Mouse (Mus musculus) limb, embryonic 11.5 days (tissue): ENCODE data around the gene Il15. TPM values are rescaled to one million over a fixed set of nuclear protein-coding genes. Genes with fewer than 3 reads are reported as not detected.

Source experiments
- ATAC-seq: fragments of 200-750 bp; cut with Nextera tagmentation; 2 replicates; pipeline ENCODE4 v1.8.0; 2017; ENCODE audit warnings: low read depth; ENCODE audit not compliant: insufficient number of reproducible peaks, low FRiP score, low TSS enrichment
- DNase-seq: peaks from one replicate; pipeline ENCODE4 v3.0.0-alpha.2; 2015; ENCODE audit warnings: low spot score
- H3K27ac ChIP-seq: fragments of 300-500 bp; sonication (generic); replicated peaks from 2 replicates; pipeline ENCODE4 v1.5.1; 2014; ENCODE audit warnings: low read depth, mild to moderate bottlenecking, low read length
- H3K27me3 ChIP-seq: fragments of 300-500 bp; sonication (generic); 2 replicates; pipeline ENCODE4 v1.6.1; 2014; ENCODE audit warnings: mild to moderate bottlenecking, low read length, mixed read lengths; ENCODE audit not compliant: control insufficient read depth, insufficient read depth
- H3K36me3 ChIP-seq: fragments of 300-500 bp; sonication (generic); 2 replicates; pipeline ENCODE4 v1.6.1; 2014; ENCODE audit warnings: mild to moderate bottlenecking, low read length, moderate library complexity, mixed read lengths; ENCODE audit not compliant: control insufficient read depth, insufficient read depth
- H3K4me1 ChIP-seq: fragments of 300-500 bp; sonication (generic); 2 replicates; pipeline ENCODE4 v1.6.1; 2014; ENCODE audit warnings: low read length, mixed read lengths; ENCODE audit not compliant: control insufficient read depth, insufficient read depth
- H3K4me2 ChIP-seq: fragments of 300-500 bp; sonication (generic); 2 replicates; pipeline ENCODE4 v1.6.1; 2014; ENCODE audit warnings: low read depth, mild to moderate bottlenecking, moderate library complexity; ENCODE audit not compliant: severe bottlenecking
- H3K4me3 ChIP-seq: fragments of 300-500 bp; sonication (generic); 2 replicates; pipeline ENCODE4 v1.5.1; 2014; ENCODE audit warnings: low read depth, low read length
- H3K9ac ChIP-seq: fragments of 300-500 bp; sonication (generic); 2 replicates; pipeline ENCODE4 v1.6.1; 2014; ENCODE audit warnings: mild to moderate bottlenecking, low read length
- H3K9me3 ChIP-seq: fragments of 300-500 bp; sonication (generic); 2 replicates; pipeline ENCODE4 v1.6.1; 2016; ENCODE audit warnings: low read length; ENCODE audit not compliant: control insufficient read depth
- WGBS: fragments of 180-500 bp; shearing (Covaris S2); extraction: QIAGEN DNeasy Blood & Tissue Kit; methylation state at CpG from one replicate; pipeline ENCODE4 v1.1.7; 2014; 5-methylcytosine and 5-hydroxymethylcytosine counted together
- polyA plus RNA-seq: library from polyadenylated mRNA; unstranded; fragments of >200 nt; fragmentation: Nextera tagmentation; extraction: Ambion mirVana; gene quantifications from 2 replicates; pipeline ENCODE4 v1.2.1, GENCODE M21; 2014

The Il15 gene
- 2.2 and 2.4 TPM in 2 replicates for polyA plus RNA-seq

DNA sequence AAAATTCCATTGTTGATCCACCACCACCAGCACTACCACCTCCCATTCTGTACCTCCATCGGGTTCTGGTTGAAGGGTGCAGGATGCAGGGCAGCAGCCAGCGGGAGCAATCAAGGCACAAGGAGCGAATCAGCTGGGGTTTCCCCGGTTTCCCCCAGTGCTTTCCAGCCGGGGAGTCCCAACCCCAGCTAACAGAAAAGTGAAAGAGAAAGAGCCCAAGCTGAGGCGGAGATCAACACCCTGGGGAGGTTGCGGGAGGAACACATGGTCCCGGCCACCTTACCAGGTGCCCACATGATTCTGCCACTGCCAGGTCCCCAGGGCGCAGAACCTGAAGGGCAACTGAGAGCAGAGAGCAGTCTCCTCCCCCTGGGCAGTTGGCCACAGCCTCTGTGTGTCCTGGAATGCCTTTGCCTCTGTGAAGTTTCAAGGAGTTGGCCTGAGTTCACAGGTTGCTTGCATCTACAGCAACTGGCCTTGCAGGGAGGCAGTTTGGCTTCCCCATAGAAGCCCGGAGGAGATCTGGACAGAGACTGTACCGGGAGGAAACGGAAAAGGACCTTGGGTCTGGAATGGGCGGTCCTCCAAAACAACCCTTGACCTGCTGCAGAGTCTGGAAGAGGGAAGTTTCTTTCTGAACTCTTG lies at the start of gene Il15:
Il15 (minus strand) TSS at position 537 of the 645 bp plus-strand sequence.
- peak; percentile 50 for DNase-seq
- peak; percentile 44 for ATAC-seq
- H3K4me2 ChIP-seq, result peak within 1 kb of the TSS; percentile 81
- H3K27me3 ChIP-seq, result no peaks in the 10 kb centered on the region
- H3K9me3 ChIP-seq, result no peaks in the 10 kb centered on the region
- peak within 1 kb of the TSS; percentile 52 for H3K9ac ChIP-seq
- H3K4me1 ChIP-seq, result peaks cover 6% of the 10 kb centered on the region; the same call in 1 of the 2 replicates
- no peaks in the 10 kb centered on the region for H3K36me3 ChIP-seq
- peak within 1 kb of the TSS; percentile 40 for H3K4me3 ChIP-seq
- peak within 1 kb of the TSS; percentile 30; the same call in 1 of the 2 replicates for H3K27ac ChIP-seq
- WGBS, result 8% methylated on average over 13 of the region's 13 CpGs

DNA sequence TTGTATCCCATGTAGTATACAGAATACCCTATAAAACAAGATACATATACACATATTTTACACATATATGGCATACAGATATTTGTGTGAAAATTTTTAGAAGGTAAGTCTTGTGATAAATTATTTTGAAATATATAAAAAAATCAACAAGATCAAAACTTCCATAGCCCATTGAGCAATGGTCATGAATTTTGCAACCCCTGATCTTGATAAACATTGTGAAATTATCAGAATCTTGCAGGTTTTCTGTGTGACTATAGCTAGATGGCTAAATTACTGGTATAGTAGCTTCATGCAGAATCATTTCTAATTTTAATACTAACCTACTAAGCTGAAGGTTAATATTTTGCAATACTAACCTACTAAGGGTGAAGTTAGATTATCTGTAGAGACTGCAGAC lies 41.9 kb upstream of the Il15 start:
- H3K4me3 ChIP-seq, result no peak overlapping the region
- H3K9ac ChIP-seq, result no peak overlapping the region
- no peaks in the 10 kb centered on the region for H3K4me1 ChIP-seq
- H3K4me2 ChIP-seq, result no peak overlapping the region
- H3K9me3 ChIP-seq, result no peaks in the 10 kb centered on the region
- DNase-seq, result no peak
- H3K27ac ChIP-seq, result no peak overlapping the region
- ATAC-seq, result no peak
- no peaks in the 10 kb centered on the region for H3K36me3 ChIP-seq
- H3K27me3 ChIP-seq, result no peaks in the 10 kb centered on the region

DNA sequence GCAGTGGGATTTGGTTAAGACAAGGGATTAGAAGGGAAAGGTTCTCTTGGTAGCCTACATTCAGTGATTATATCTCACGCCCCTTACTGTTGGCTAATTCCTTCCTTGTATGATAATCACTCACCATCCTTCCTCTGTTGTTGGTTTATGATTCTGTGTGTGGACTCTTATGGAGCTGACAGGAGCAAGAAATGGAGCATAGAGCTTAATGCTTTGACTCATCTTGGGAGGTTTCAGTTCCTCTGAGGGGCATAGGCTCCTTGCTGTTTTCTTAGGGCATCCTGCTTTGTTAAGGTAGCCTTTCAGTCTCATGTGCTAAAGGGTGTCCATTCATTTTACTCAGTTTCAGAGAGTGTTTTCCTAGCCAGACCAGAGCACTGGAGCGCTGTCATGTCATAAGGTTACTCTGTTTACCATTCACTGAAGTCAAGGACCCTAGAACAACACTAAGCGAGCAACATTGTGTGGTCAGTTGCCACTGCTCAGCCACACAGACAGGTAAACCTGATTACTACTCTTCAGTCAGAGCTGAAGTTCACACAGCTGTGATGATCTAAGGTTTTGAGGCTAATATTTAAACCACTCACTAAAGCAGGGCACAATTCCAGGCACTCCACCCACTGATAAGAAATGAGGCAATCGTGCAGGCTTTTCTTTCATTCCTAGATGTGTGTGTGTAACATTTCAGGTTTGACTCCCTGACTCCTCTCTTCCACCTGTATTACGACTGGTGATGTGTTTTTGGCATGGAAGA lies 13.7 kb upstream of the Il15 start:
- ATAC-seq, result no peak
- DNase-seq, result no peak
- Histone ChIP-seq H3K4me3 (no peak overlapping the region), H3K4me2 (no peak overlapping the region), H3K9ac (no peak overlapping the region), H3K27ac (no peak overlapping the region), H3K36me3 (no peaks in the 10 kb centered on the region), H3K4me1 (no peaks in the 10 kb centered on the region), H3K9me3 (no peaks in the 10 kb centered on the region), H3K27me3 (no peaks in the 10 kb centered on the region)
- whole genome bisulfite sequencing, result 85% methylated on average over 5 of the region's 5 CpGs

DNA sequence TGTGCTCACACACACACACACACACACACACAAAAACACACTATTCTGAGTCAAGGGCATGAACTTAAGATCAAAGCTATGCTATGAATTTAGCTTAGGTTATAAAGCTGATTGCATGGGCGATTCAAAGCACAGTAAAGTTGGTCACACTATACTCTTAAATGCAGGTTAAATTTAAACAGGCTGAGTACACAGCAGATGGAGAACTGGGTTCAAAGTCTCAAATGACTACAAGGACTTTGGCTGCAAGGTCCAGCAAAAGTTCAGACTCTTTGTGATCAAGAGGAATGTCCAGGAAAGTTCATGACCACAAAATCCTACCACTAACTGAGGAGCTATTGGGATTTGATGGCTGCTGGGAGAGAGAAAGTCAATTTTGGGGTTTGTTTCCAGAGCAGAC lies 12.5 kb upstream of the Il15 start:
- no peak for ATAC-seq
- Histone ChIP-seq H3K4me2 (no peak overlapping the region), H3K4me3 (no peak overlapping the region), H3K36me3 (no peaks in the 10 kb centered on the region), H3K27ac (no peak overlapping the region), H3K27me3 (no peaks in the 10 kb centered on the region), H3K9me3 (no peaks in the 10 kb centered on the region), H3K4me1 (no peaks in the 10 kb centered on the region), H3K9ac (no peak overlapping the region)
- 67% methylated on average over 1 of the region's 1 CpGs for WGBS
- DNase-seq, result no peak

DNA sequence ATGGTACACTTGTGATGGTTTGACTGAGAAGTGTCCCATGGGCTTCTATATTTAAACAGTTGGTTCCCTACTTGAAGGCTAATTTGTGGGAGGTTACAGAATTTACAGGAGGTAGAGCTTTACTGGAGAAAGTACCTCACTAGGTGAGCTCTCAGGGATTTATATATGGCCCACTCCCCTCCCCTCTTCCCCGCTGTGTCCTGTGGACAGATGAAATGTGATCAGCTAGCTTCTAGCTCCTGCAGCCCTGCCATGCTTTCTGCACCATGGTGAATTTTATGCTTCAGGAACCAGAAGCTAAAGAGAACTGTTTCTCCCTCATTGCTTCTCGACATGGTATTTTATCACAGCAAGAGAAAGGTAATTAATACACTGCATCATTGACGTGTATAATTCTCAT lies 7.1 kb upstream of the Il15 start:
- H3K4me3 ChIP-seq, result no peak overlapping the region
- H3K27me3 ChIP-seq, result no peaks in the 10 kb centered on the region
- no peak overlapping the region for H3K9ac ChIP-seq
- no peaks in the 10 kb centered on the region for H3K36me3 ChIP-seq
- no peak overlapping the region for H3K27ac ChIP-seq
- H3K4me2 ChIP-seq, result no peak overlapping the region
- ATAC-seq, result no peak; the same call in 1 of the 2 replicates
- 72% methylated on average over 3 of the region's 3 CpGs for WGBS
- no peak for DNase-seq
- H3K4me1 ChIP-seq, result no peaks in the 10 kb centered on the region
- no peaks in the 10 kb centered on the region for H3K9me3 ChIP-seq

DNA sequence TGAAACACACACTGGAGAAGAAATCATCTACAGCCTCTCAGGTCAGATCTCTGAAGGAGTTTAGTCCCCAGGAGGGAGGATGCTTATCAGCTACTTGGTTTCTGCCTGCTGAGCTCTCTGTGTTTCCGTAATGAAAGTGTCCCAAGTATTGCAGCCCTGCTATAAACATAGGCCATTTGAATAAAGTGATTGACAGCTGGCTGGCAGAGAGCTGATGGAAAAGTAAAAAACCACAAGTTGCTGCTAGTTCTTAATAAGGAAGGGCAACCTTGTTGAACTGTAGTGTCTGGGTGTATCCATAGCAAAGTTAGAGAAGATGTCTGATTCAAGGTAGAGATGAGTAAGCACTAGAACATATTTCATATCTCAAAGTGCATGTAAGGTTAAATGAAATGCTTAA lies 4.0 kb upstream of the Il15 start:
- no peaks in the 10 kb centered on the region for H3K36me3 ChIP-seq
- H3K9ac ChIP-seq, result no peak overlapping the region
- H3K27ac ChIP-seq, result no peak overlapping the region
- H3K4me2 ChIP-seq, result no peak overlapping the region
- no peak for DNase-seq
- no peak overlapping the region for H3K4me3 ChIP-seq
- H3K27me3 ChIP-seq, result no peaks in the 10 kb centered on the region
- H3K9me3 ChIP-seq, result no peaks in the 10 kb centered on the region
- H3K4me1 ChIP-seq, result peaks cover 4% of the 10 kb centered on the region; the same call in 1 of the 2 replicates
- 71% methylated on average over 1 of the region's 1 CpGs for WGBS
- no peak for ATAC-seq

DNA sequence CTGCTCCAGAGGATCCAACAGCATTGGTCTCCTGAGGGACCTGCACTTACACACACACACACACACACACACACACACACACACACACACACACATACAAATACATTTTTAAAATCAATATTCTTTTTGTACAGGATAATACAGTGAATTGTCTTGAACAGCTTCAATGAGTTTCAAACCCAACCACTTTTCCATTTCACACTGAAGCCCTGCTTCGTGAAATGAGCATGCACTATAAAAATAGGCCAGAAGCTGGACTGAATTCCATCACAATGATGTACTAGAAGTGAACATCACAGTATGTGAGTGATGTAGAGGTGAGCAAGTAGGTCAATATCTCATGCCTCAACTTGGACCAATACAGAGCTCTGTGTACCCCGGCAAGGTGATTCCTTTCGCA lies 1.0 kb upstream of the Il15 start:
- no peaks in the 10 kb centered on the region for H3K27me3 ChIP-seq
- H3K9me3 ChIP-seq, result no peaks in the 10 kb centered on the region
- H3K4me1 ChIP-seq, result peaks cover 6% of the 10 kb centered on the region; the same call in 1 of the 2 replicates
- DNase-seq (no peak), ATAC-seq (no peak)
- no peaks in the 10 kb centered on the region for H3K36me3 ChIP-seq
- WGBS, result 93% methylated on average over 3 of the region's 3 CpGs
- no peak overlapping the region for H3K9ac ChIP-seq
- H3K4me2 ChIP-seq, result no peak overlapping the region
- no peak overlapping the region for H3K27ac ChIP-seq
- H3K4me3 ChIP-seq, result no peak overlapping the region

DNA sequence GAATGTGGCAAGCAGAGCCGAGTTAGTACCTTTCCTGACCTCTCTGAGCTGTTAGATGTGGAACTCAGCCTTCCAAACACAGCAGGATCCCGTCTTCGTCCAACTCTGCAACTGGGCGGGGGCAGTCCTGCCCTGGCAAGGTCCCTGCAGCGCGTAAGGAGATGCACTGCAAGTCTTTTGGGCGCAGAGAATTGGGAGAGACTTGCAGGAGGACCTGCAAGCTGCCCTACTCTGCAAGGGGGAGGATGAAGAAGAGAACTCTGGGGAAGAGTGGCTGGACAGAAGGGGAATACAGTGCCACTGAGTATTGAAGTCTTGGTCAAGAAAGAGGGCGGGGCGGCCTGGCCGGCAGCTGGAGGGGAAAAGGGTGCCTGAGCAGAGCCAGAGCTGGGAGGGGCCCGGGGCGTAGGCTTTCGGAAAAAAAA lies 749 bp downstream of the Il15 start:
- peak overlapping the region; percentile 52 for H3K9ac ChIP-seq
- ATAC-seq (peak; percentile 72), DNase-seq (peak; percentile 46)
- H3K4me3 ChIP-seq, result peak overlapping the region; percentile 40
- 1% methylated on average over 13 of the region's 13 CpGs for WGBS
- peak overlapping the region; percentile 81 for H3K4me2 ChIP-seq
- no peaks in the 10 kb centered on the region for H3K36me3 ChIP-seq
- peaks cover 6% of the 10 kb centered on the region; the same call in 1 of the 2 replicates for H3K4me1 ChIP-seq
- no peaks in the 10 kb centered on the region for H3K27me3 ChIP-seq
- H3K27ac ChIP-seq, result no peak overlapping the region
- no peaks in the 10 kb centered on the region for H3K9me3 ChIP-seq
